Mouse (Mus musculus): Measurements from ENCODE around the gene Vstm5.
"Not testable (repeated sequence)": the region's sequence is repeated elsewhere in the genome, so short reads cannot be mapped to it uniquely, and the experiment has no call there.

Gene Vstm5

GRCm38 (mm10) chr9:15263487-15263886, 24.6 kb downstream of the Vstm5 start:
- peak; percentile 43 to 61 for DNase-seq

DNA sequence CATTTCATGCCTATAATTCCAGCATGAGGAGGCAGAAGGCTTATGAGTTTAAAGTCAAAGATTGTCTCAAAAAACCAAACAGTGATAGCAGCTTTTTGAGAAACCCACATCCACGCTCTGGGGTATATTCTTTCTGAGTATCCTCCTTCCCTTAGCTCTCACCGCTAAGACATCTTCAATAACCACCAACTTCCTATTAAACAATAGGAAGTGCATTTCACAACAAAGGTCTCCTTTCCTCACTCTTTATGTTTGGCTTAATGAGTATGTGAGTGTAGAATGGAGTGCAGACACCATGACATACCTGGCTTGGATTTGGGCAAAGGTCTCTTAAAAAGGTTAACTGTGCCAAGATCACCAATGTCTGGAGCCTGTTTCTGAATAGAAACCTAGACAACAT, 35.1 kb downstream of the Vstm5 start:
- no peak for DNase-seq

GRCm38 (mm10) chr9:15276855-15277254, 38.0 kb downstream of the Vstm5 start:
- no peak for DNase-seq

DNA sequence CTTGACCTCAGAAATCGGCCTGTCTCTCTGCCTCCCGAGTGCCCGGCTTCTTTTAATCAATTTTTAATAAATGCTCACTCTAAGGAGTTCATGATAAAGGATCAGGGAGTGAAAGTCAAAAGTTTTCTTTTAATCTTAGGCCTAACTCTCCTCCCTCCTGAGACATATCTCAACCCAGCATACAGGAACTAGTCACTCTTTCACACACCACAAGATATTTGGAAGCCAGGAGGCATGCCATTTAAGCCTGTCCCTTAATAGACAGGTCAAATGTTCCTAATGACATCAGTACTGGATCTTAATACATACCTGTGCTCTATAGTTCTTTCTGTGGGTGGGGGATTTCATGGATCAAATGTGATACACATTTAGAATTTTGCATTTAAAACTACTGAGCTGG, 39.5 kb downstream of the Vstm5 start:
- no peak for DNase-seq

DNA sequence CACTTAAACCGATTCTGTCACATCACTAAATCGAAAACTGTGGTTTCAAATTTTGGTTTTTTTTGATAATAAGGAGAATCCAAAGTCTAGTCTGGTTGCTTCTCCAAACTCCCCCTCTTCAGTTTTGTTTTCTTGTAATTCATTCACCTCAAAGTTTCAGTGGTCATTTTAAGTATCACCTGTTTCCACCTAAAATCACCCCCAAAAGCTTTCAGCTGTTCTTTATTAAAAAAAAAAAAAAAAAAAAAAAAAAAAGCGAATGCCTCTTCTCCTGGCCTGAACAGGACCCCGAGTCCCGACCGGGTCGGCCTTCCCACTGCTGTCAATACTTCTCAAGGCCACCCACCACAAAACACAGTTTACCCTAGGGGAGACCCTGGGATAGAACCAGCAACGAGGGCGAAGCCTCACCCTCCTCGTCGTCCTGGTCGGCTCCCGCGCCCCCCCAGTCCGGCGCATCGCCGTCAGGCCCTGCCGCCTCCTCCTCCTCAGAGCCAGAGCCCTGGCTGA, 40.3 kb downstream of the Vstm5 start:
- DNase-seq = no peak

DNA sequence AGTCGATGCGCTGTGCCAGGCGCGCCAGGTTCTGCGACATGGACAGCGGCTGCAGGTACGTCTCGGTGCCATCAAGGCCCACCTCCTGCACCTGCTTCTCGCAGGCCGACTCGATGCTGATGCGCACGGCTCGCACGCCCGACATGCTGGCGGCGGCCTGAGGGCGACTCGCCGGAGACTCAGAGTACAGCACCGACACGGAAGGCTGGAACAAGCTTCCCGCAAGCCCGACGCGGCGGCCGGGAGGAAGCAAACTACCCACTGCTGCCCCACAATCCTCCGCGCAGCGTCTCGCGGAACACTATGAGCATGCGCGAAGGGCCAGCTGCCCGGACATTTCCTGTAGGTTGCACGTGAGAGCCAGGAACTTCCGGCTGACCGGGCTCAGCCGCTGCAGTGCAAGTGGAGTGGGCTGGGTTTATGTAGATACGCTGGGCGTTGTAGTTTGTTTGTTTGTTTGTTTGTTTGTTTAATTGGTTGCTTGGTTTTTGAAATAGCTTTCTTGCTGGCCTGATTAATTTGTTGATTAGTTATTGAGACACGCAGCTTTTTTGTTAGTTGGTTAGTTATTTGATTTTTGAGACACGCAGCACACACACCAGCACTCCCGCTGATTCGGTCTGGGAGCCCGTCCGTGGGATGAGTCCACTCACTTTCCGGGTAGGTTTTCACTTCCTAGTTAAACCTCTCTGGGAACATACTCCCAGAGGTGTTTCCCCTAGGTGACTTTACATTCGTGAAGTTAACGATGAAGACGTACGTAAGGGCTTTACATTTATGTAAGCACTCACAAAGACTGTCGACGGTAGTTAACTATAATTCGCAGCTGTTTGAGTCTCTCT, 41.0 kb downstream of the Vstm5 start, which contains the start of gene Med17:
Gene Med17, minus strand, starts transcription at position 283 of the 842 bp plus-strand sequence.
- peak; percentile 94 to 96 for DNase-seq

DNA sequence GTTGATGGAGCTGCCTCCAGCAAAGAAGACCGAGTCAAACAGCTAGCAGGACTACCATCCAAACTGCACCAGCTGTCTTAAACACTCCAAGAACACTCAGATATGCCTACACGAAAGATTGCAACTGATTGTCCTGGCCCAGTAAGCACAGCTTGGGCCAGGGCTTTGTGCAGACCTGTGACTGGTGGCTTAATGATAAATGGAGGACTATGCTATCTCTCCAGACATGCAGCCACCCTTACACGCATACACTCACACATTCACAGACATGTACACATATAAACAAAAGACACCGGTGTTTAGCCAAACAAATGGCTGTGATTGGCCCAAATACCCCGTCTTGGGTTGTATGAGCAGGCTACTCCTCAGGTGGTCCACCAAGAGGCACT, 41.6 kb downstream of the Vstm5 start:
- DNase-seq = no peak

- DNase-seq = no peak
These were observed 46.6 kb downstream of the Vstm5 start for GRCm38 (mm10) chr9:15285443-15285842.

GRCm38 (mm10) chr9:15287846-15288245, 49.0 kb downstream of the Vstm5 start:
- no peak for DNase-seq

DNA sequence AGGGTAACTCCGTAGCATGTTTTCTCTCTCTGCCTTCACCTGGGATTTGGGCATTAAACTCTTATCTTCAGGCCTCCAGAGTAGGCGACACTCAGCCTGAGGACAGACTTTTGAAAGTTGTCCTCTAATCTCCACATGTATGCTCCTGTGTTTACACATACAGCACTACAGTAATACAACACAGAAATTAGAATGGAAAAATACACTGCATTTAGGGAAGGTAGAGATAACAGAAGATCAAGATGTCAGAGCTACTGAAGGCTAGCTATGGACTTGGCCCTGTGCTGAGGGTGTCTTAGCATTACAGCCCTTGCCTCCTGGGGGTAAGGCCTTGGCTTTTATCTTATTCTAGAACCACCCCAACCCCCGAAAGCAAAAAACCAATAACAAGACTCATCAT, 49.6 kb downstream of the Vstm5 start:
- no peak for DNase-seq

DNA sequence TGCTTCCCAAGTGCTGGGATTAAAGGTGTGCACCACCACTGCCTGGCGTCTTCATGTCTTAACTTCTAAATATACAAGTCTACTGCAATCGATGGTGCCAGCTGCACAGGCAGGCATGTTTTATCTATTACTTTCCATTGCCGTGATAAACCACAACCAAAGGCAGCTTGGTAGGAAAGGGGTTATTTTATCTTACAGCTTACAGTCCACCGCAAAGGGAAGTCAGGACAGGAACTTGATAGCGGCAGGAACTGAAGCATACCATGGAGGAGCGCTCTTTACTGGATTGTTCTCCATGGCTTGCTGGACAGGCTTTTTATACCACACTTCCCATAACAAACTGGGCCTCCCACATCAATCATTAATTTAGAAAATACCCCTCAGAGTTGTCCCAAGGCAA, 50.4 kb downstream of the Vstm5 start:
- no peak for DNase-seq

DNA sequence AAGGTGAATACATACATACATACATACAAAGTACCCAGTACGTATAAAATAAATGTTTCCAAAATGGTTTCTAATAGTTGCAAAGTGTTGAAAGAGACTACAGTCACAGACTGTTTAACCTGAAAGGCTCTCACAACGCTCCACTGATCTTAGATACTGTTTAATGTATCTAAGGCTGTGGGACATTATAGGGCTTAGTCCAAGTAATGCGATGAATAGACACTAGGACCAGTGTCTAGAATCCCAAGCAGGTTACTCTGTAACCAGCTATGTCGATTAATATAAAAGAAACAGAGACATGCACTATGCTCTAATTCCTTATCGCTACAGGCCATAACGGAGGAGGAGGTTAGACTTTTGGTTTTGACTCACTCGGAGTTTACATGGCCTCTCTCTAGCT, 58.3 kb downstream of the Vstm5 start:
- no peak for DNase-seq

GRCm38 (mm10) chr9:15298451-15298850, 59.6 kb downstream of the Vstm5 start:
- DNase-seq = no peak

GRCm38 (mm10) chr9:15300056-15300455, 61.2 kb downstream of the Vstm5 start:
- no peak for DNase-seq

DNA sequence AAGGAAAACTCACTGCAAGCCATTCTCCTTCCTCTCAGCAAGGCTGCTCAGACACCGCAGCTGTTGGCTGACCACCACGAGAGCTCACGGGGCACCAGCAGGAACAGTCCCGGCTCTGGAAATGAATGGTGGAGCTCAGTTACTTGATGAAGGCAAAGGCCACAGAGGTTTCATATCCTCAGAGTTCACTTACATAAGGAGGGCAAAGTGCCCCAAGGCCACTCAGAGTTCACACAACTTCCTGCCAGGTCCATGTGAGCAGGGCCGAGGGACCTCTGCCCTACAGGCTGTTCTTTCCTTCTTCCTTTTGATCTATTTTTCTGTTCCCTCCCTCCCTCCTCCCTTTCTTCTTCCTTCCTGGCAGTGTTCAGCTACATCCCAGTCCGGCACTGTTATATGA, 62.6 kb downstream of the Vstm5 start:
- no peak for DNase-seq

GRCm38 (mm10) chr9:15302006-15302405, 63.2 kb downstream of the Vstm5 start:
- not testable (repeated sequence) for DNase-seq

DNA sequence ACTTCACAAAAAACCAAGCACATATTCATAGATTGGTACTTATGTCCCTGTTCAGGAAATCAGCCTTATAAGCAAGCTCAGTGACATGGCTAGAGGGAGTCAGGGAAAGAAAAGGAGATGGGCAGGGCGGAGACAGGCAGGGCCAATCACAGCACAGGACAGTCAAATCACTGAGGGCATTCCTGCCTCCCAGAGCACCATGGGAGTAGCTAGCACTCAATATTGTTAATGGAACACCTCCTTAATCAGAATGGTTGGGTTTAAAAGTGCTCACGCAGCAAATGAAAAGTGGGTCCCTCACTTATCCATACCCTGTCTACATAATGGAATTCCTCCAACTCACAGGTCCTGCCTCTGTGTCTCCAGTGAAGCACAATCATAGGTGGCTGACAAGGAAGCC, 64.0 kb downstream of the Vstm5 start:
- no peak for DNase-seq

GRCm38 (mm10) chr9:15305503-15306397, 66.9 kb downstream of the Vstm5 start, which contains the start of gene Taf1d:
Taf1d (plus strand) TSS chr9:15306214.
- peak; percentile 97 to 98 for DNase-seq

- DNase-seq = no peak
These were observed 67.7 kb downstream of the Vstm5 start, which contains the start of gene 4931406C07Rik for GRCm38 (mm10) chr9:15306398-15307119. 4931406C07Rik (minus strand) TSS chr9:15306448.

GRCm38 (mm10) chr9:15307257-15307656, 68.4 kb downstream of the Vstm5 start:
- DNase-seq = no peak

DNA sequence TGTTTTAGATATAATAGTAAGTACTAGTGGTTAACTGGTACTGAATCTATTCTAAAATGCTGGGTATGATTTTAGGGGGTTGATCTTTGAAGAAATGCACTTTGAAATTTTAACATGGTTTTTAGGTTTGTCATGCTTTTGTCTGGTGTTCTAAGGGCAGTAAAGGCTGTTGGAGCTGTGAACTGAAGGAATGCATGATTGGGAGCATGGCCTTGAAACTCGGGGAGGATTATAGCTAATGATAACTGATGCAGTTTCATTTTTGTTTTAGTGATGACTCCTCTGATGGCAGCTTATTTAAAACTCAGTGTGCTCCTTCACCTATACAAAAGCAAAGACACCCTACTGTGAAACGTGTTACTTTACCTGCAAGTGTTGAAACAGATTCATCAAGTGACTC, 69.4 kb downstream of the Vstm5 start:
- DNase-seq = no peak

Data from cerebellum, postnatal 36 days (tissue).